Mouse (Mus musculus) naive thymus-derived CD4-positive, alpha-beta T cell, adult 2 months (primary cell): Measurements from ENCODE around the gene Ppfia2.

Source experiments
- DNase-seq: peaks from one replicate; pipeline ENCODE4 v3.0.0-alpha.2; 2011; ENCODE audit warnings: low read depth

Gene Ppfia2

GRCm38 (mm10) chr10:106670170-106670569 is 200.0 kb downstream of the Ppfia2 start:
- DNase-seq, result no peak

- DNase-seq, result no peak
Observed at GRCm38 (mm10) chr10:106681395-106681794, 211.3 kb downstream of the Ppfia2 start.

- DNase-seq, result no peak
Observed at GRCm38 (mm10) chr10:106685519-106685918, 215.4 kb downstream of the Ppfia2 start.

- DNase-seq, result no peak
Observed at GRCm38 (mm10) chr10:106719936-106720335, 249.8 kb downstream of the Ppfia2 start.

- DNase-seq, result no peak
Observed at GRCm38 (mm10) chr10:106732265-106732664, 262.1 kb downstream of the Ppfia2 start.

GRCm38 (mm10) chr10:106736230-106737063 is 266.3 kb downstream of the Ppfia2 start:
- DNase-seq, result no peak

GRCm38 (mm10) chr10:106738190-106738589 is 268.1 kb downstream of the Ppfia2 start:
- DNase-seq, result no peak

- no peak for DNase-seq
Observed at GRCm38 (mm10) chr10:106744966-106745365, 274.8 kb downstream of the Ppfia2 start.

GRCm38 (mm10) chr10:106761061-106761460 is 290.9 kb downstream of the Ppfia2 start:
- DNase-seq, result no peak

- no peak for DNase-seq
Observed at GRCm38 (mm10) chr10:106763785-106764184, 293.6 kb downstream of the Ppfia2 start.

- DNase-seq, result no peak
Observed at GRCm38 (mm10) chr10:106775571-106775970, 305.4 kb downstream of the Ppfia2 start.

- no peak for DNase-seq
Observed at GRCm38 (mm10) chr10:106815447-106815846, 345.3 kb downstream of the Ppfia2 start.

GRCm38 (mm10) chr10:106818381-106818780 is 348.2 kb downstream of the Ppfia2 start:
- no peak for DNase-seq

GRCm38 (mm10) chr10:106824215-106824614 is 354.1 kb downstream of the Ppfia2 start:
- no peak for DNase-seq

GRCm38 (mm10) chr10:106838476-106838875 is 368.3 kb downstream of the Ppfia2 start:
- no peak for DNase-seq

GRCm38 (mm10) chr10:106858106-106858505 is 388.0 kb downstream of the Ppfia2 start:
- DNase-seq, result no peak

GRCm38 (mm10) chr10:106870233-106870632 is 400.1 kb downstream of the Ppfia2 start:
- DNase-seq, result no peak

- no peak for DNase-seq
Observed at GRCm38 (mm10) chr10:106871847-106872246, 401.7 kb downstream of the Ppfia2 start.

- no peak for DNase-seq
Observed at GRCm38 (mm10) chr10:106872714-106873113, 402.6 kb downstream of the Ppfia2 start.

GRCm38 (mm10) chr10:106881330-106881729 is 411.2 kb downstream of the Ppfia2 start:
- no peak for DNase-seq

- DNase-seq, result no peak
Observed at GRCm38 (mm10) chr10:106896351-106896750, 426.2 kb downstream of the Ppfia2 start.

- DNase-seq, result no peak
Observed at GRCm38 (mm10) chr10:106910108-106910507, 440.0 kb downstream of the Ppfia2 start.

- DNase-seq, result no peak
Observed at GRCm38 (mm10) chr10:106913032-106913431, 442.9 kb downstream of the Ppfia2 start.

- DNase-seq, result no peak
Observed at GRCm38 (mm10) chr10:106914275-106914674, 444.1 kb downstream of the Ppfia2 start.
